Mouse (Mus musculus) ES-Bruce4 (cell line): ENCODE measurements around the gene Ipmk. TPM values are rescaled to one million over a fixed set of nuclear protein-coding genes. Genes with fewer than 3 reads are reported as not detected.
"Not testable (repeated sequence)": the region's sequence is repeated elsewhere in the genome, so short reads cannot be mapped to it uniquely, and the experiment has no call there.

Experiments
- H3K27ac ChIP-seq: 2 replicates; pipeline ENCODE4 v1.5.1; 2012; ENCODE audit warnings: low read length, inconsistent platforms; ENCODE audit not compliant: insufficient read depth
- H3K27me3 ChIP-seq: 2 replicates; pipeline ENCODE4 v1.6.1; 2012; ENCODE audit warnings: mild to moderate bottlenecking, low read length, inconsistent platforms; ENCODE audit not compliant: control insufficient read depth, poor library complexity, insufficient read depth, severe bottlenecking
- H3K36me3 ChIP-seq: 2 replicates; pipeline ENCODE4 v1.6.1; 2012; ENCODE audit warnings: inconsistent platforms, mild to moderate bottlenecking, low read length, moderate library complexity; ENCODE audit not compliant: control insufficient read depth, poor library complexity, insufficient read depth, severe bottlenecking
- H3K4me1 ChIP-seq: one replicate; pipeline ENCODE4 v1.8.1; 2011; ENCODE audit warnings: low read length; ENCODE audit not compliant: control insufficient read depth, insufficient read depth
- H3K4me3 ChIP-seq: 2 replicates; pipeline ENCODE4 v1.5.1; 2011; ENCODE audit warnings: low read depth, mild to moderate bottlenecking, low read length
- H3K9ac ChIP-seq: 2 replicates; pipeline ENCODE4 v1.6.1; 2012; ENCODE audit warnings: low read depth, mild to moderate bottlenecking, inconsistent platforms; ENCODE audit not compliant: poor library complexity, severe bottlenecking
- H3K9me3 ChIP-seq: replicated peaks from 2 replicates; pipeline ENCODE4 v1.6.1; 2012; ENCODE audit warnings: mild to moderate bottlenecking, low read length, inconsistent platforms; ENCODE audit not compliant: control insufficient read depth, poor library complexity, insufficient read depth, severe bottlenecking
- CTCF ChIP-seq: IDR thresholded peaks from one replicate; pipeline ENCODE4 v1.8.1; 2011; ENCODE audit warnings: low read depth, low read length
- EP300 ChIP-seq: IDR thresholded peaks from 2 replicates; pipeline ENCODE4 v1.6.1; 2011; ENCODE audit warnings: low read depth, low read length; ENCODE audit not compliant: insufficient read depth
- POLR2A ChIP-seq: IDR thresholded peaks from one replicate; pipeline ENCODE4 v1.8.1; 2011; ENCODE audit warnings: low read length; ENCODE audit not compliant: insufficient read depth
- polyA plus RNA-seq: library from polyadenylated mRNA; stranded (reverse); fragments of >200 nt; gene quantifications from 2 replicates; pipeline ENCODE4 v1.2.4, GENCODE M21; 2011; ENCODE audit warnings: low read depth; ENCODE audit not compliant: missing spikeins, insufficient read depth, insufficient read length

Ipmk gene
- polyA plus RNA-seq, 1 experiment = 41.4 TPM

DNA sequence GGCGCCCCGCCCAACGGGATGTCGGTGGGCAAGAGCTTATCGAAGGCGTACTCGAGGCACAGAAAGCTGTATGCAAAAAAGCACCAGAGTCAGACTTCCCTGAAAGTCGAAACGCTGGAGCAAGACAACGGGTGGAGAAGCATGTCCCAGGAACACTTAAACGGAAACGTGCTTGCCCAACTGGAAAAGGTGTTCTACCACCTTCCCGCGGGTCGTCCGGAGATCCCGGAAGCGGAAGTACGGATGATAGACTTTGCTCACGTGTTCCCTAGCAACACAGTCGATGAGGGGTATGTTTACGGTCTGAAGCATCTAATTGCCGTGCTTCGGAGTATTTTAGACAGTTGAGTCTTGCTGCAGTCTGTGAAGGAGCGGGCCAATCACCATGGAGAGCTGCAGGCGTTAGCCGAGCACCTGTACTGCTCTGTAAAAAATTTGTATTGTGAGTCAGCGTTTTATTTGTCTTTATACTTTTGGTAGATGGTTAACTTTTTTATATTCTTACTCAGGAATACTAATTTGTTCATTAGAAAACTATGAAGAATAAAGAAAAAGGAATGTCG lies 34.0 kb downstream of the Ipmk start:
- Histone ChIP-seq H3K4me1 (peaks cover 2% of the 10 kb centered on the region), H3K36me3 (peaks cover 5% of the 10 kb centered on the region), H3K9ac (peak overlapping the region; percentile 58; the same call in 1 of the 2 replicates), H3K27me3 (no peaks in the 10 kb centered on the region), H3K27ac (peak overlapping the region; percentile 5; the same call in 1 of the 2 replicates), H3K9me3 (no peaks in the 10 kb centered on the region), H3K4me3 (peak overlapping the region; percentile 28)
- no peak for TF ChIP-seq CTCF
- no peak for TF ChIP-seq POLR2A
- TF ChIP-seq EP300 = no peak

DNA sequence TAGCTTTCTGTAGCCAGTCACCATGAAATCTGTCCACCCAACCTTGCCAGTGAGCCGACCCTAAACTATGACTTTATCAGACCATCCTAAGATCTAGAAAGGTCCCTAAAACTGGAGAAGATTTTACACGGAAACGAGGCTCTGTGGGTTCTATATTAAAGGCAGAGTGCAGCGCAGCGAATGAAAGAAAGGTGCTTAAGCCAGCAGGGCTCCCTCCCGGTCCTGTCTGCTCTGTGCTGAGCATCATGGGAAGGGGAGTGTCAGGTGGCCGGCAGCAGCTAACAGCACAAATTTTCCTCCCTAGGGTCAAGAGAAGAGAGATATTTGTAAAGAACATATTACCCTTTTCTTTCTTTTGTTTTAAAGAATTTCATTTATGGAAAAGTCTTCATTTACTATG lies 34.5 kb downstream of the Ipmk start:
- no peaks in the 10 kb centered on the region for H3K27me3 ChIP-seq
- peak overlapping the region; percentile 32 for H3K4me3 ChIP-seq
- no peak overlapping the region for H3K27ac ChIP-seq
- peak overlapping the region; percentile 58; the same call in 1 of the 2 replicates for H3K9ac ChIP-seq
- H3K9me3 ChIP-seq = no peaks in the 10 kb centered on the region
- TF ChIP-seq POLR2A (no peak), EP300 (no peak), CTCF (no peak)
- H3K36me3 ChIP-seq = no peaks in the 10 kb centered on the region
- H3K4me1 ChIP-seq = peaks cover 2% of the 10 kb centered on the region

GRCm38 (mm10) chr10:71382858-71383551 lies 35.4 kb downstream of the Ipmk start:
- no peak overlapping the region for H3K27ac ChIP-seq

GRCm38 (mm10) chr10:71383552-71383924 lies 36.0 kb downstream of the Ipmk start:
- H3K27me3 ChIP-seq, H3K27ac ChIP-seq, H3K9ac ChIP-seq, H3K9me3 ChIP-seq, H3K4me3 ChIP-seq, H3K4me1 ChIP-seq, H3K36me3 ChIP-seq: not testable (repeated sequence)

More at GRCm38 (mm10) chr10:71382858-71383551, 35.4 kb downstream of the Ipmk start:
- H3K9ac ChIP-seq = no peak overlapping the region
- H3K4me3 ChIP-seq = no peak overlapping the region
- H3K36me3 ChIP-seq = no peaks in the 10 kb centered on the region
- TF ChIP-seq CTCF (no peak), EP300 (no peak), POLR2A (no peak)
- H3K27me3 ChIP-seq = no peaks in the 10 kb centered on the region
- H3K4me1 ChIP-seq = peaks cover 2% of the 10 kb centered on the region
- H3K9me3 ChIP-seq = no peaks in the 10 kb centered on the region

DNA sequence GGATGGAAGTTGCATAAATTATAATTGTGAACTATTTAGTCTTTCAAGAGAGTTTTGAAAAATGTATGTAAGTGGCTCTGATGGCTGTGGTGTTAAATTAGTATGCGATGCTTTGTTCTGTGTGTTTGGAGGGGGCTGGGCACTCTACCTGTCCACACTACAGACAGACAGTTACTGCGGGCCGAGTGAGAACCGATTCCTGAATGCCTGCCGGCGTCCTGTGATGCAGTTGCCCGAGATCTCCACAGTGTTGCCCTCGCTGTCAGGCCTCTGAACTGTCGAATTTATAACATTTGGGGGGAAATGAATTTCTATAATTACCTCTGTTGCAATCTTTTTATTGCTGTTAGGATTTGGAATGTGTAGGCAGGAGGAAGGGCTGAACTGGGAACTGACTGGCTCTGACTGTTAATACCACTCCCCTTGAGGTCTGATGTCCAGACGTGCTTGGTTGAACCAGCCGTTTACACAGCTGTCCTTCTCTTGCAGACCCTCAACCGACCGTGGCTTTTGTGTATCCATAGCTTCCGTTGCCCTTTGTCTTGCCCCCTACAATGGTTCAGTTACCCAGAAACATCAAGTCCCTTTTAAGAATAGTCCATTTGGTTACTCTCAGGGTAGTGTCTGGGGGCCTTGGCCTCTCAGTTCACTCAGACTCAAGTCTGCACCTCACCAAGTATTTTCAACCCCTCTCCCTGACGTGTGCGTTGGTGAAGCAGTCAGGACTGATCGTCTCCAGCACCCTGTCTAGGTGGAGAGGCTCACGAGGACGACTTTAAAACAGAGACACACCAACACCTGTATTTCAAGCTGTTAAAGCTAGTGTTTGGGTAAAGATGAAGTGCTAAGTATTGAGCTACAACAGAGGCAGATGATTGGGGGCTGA lies 36.8 kb downstream of the Ipmk start:
- Histone ChIP-seq H3K36me3 (no peaks in the 10 kb centered on the region), H3K4me3 (no peak overlapping the region), H3K27ac (no peak overlapping the region), H3K4me1 (peaks cover 2% of the 10 kb centered on the region), H3K27me3 (no peaks in the 10 kb centered on the region), H3K9me3 (no peaks in the 10 kb centered on the region), H3K9ac (no peak overlapping the region)
- TF ChIP-seq POLR2A (no peak), EP300 (no peak), CTCF (no peak)

DNA sequence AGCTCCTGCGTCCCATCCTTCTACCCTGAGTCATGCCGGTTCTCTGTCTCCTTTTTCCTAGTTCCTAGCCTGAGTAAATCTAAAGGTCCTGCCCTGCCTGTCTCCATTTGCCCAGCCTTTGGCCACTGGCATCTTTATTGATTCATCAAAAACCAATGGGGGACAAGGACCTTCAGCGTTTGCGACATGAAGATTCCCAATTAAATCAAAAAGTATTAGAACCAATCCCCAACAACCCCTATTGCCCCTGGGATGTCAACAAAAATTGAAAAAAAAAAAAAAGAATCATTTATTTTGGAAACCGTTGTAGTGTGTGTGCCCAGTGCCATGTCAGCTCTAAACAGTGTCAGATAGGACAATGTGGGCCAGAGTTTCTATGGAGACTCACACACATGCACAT lies 41.7 kb downstream of the Ipmk start:
- H3K4me1 ChIP-seq = no peaks in the 10 kb centered on the region
- TF ChIP-seq EP300 = no peak
- TF ChIP-seq CTCF = no peak
- TF ChIP-seq POLR2A = no peak
- no peaks in the 10 kb centered on the region for H3K27me3 ChIP-seq
- no peaks in the 10 kb centered on the region for H3K36me3 ChIP-seq
- H3K27ac ChIP-seq = no peak overlapping the region
- H3K4me3 ChIP-seq = no peak overlapping the region
- no peak overlapping the region for H3K9ac ChIP-seq
- peaks cover 3% of the 10 kb centered on the region; the same call in 1 of the 2 replicates for H3K9me3 ChIP-seq
